Mouse (Mus musculus) megakaryocyte, embryonic 14.5 days (primary cell): ENCODE results near the gene Chmp6. TPM values are rescaled to one million over a fixed set of nuclear protein-coding genes. Genes with fewer than 3 reads are reported as not detected.

ENCODE experiments used
- H3K27me3 ChIP-seq: replicated peaks from 2 replicates; pipeline ENCODE3; 2012; ENCODE audit warnings: inconsistent platforms
- H3K36me3 ChIP-seq: replicated peaks from 2 replicates; pipeline ENCODE3; 2012; ENCODE audit warnings: low read length, inconsistent platforms, mixed read lengths
- H3K4me1 ChIP-seq: 2 replicates; pipeline ENCODE4 v1.6.1; 2012; ENCODE audit warnings: inconsistent platforms
- H3K4me3 ChIP-seq: replicated peaks from 2 replicates; pipeline ENCODE3; 2012; ENCODE audit warnings: moderate library complexity, mild to moderate bottlenecking, inconsistent platforms
- H3K9me3 ChIP-seq: 2 replicates; pipeline ENCODE4 v1.6.1; 2012; ENCODE audit warnings: inconsistent platforms
- FLI1 ChIP-seq: IDR thresholded peaks from 2 replicates; pipeline ENCODE4 v1.6.1; 2012; ENCODE audit warnings: low read length, inconsistent platforms, mixed read lengths
- GATA1 ChIP-seq: IDR thresholded peaks from 3 replicates; pipeline ENCODE4 v1.6.1; 2012; ENCODE audit warnings: mixed read lengths, low read length, inconsistent platforms, borderline replicate concordance
- polyA plus RNA-seq: library from polyadenylated mRNA; stranded (reverse); fragments of >175 nt; gene quantifications from 2 replicates; pipeline ENCODE4 v1.2.3, GENCODE M21; 2012; ENCODE audit warnings: low replicate concordance; ENCODE audit not compliant: insufficient read depth

Gene Chmp6
- polyA plus RNA-seq, 1 experiment = 62.5 TPM

GRCm38 (mm10) chr11:119966294-119966693 is 53.1 kb downstream of the Chmp6 start:
- no peak overlapping the region for H3K4me3 ChIP-seq
- peaks cover 34% of the 10 kb centered on the region for H3K4me1 ChIP-seq
- no peaks in the 10 kb centered on the region for H3K9me3 ChIP-seq
- H3K27me3 ChIP-seq = peaks cover 60% of the 10 kb centered on the region
- no peak for TF ChIP-seq FLI1
- TF ChIP-seq GATA1 = no peak
- H3K36me3 ChIP-seq = peaks cover 86% of the 10 kb centered on the region

DNA sequence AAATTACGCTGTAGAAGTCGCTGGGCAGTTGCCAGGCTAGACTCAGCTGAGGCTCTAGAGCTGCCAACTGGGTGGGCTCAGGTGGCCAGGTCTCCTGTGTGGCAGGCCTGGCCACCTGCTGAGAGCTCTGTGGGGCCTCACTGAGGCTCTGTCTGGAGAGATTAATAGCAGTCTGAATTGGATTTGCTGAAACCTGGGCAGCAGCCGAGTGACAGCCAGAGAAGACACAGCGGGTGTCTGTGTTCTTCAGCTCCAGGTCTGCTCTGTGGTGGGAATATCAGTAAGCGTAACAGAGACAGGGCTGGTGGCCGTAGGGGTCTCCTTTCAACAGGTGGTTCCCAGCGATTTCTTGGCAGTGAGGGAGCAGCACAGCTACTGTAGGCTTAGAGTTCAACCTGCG is 54.2 kb downstream of the Chmp6 start:
- no peaks in the 10 kb centered on the region for H3K9me3 ChIP-seq
- TF ChIP-seq FLI1 (no peak), GATA1 (no peak)
- peaks cover 33% of the 10 kb centered on the region for H3K4me1 ChIP-seq
- peaks cover 63% of the 10 kb centered on the region for H3K27me3 ChIP-seq
- H3K4me3 ChIP-seq = no peak overlapping the region
- peaks cover 83% of the 10 kb centered on the region for H3K36me3 ChIP-seq

- peaks cover 86% of the 10 kb centered on the region for H3K36me3 ChIP-seq
- peaks cover 65% of the 10 kb centered on the region for H3K27me3 ChIP-seq
- H3K4me3 ChIP-seq = no peak overlapping the region
- TF ChIP-seq GATA1 (no peak), FLI1 (no peak)
- H3K4me1 ChIP-seq = peaks cover 35% of the 10 kb centered on the region
- H3K9me3 ChIP-seq = no peaks in the 10 kb centered on the region
Measured at GRCm38 (mm10) chr11:119967892-119968291, 54.7 kb downstream of the Chmp6 start.

Other genes with a start within 250 kb of the Chmp6 start
- gene Baiap2, start 29.3 kb downstream of the Chmp6 start, polyA plus RNA-seq = 37.8 and 62.9 TPM in 2 replicates
- gene Aatk, start 133.7 kb downstream of the Chmp6 start, polyA plus RNA-seq = 4.9 and 5.4 TPM in 2 replicates
- gene Cep131, start 173.4 kb downstream of the Chmp6 start, polyA plus RNA-seq = 1.5 and 10.4 TPM in 2 replicates
- 16.1 and 46.5 TPM in 2 replicates for gene Tepsin, start 185.3 kb downstream of the Chmp6 start, polyA plus RNA-seq
- gene Ndufaf8, start 185.5 kb downstream of the Chmp6 start, polyA plus RNA-seq = 49.5 and 106 TPM in 2 replicates
- gene Slc38a10, start 237.9 kb downstream of the Chmp6 start, polyA plus RNA-seq = 80.2 and 247 TPM in 2 replicates